8 mouse cellular contexts compared by ENCODE assay signal in genomic region chr12:77019708-77020511, GRCm38 (mm10). TPM values are rescaled to one million over a fixed set of nuclear protein-coding genes. Genes with fewer than 3 reads are reported as not detected.
DNase-seq lines count a peak whose midpoint lies in the region; ATAC-seq and TF ChIP-seq lines count a peak whose summit lies in the region.

No protein-coding gene starts in this region.

- no peak overlapping the region for H3K9ac ChIP-seq in hindbrain, postnatal 0 days (replicated peaks; ENCODE audit: low read length)
- no peak overlapping the region for H3K9ac ChIP-seq in hindbrain, embryonic 11.5 days (ENCODE audit: low read depth, low read length)

- H3K36me3 ChIP-seq in hindbrain, postnatal 0 days (ENCODE audit: insufficient read depth, low read length), result no peaks in the 10 kb centered on the region
- H3K36me3 ChIP-seq in hindbrain, embryonic 11.5 days (ENCODE audit: control insufficient read depth, insufficient read depth, low read length), result no peaks in the 10 kb centered on the region

- DNase-seq in hindbrain, postnatal 0 days (ENCODE audit: low spot score), result peak; percentile 84
- no peak for DNase-seq in hindbrain, embryonic 11.5 days (ENCODE audit: low spot score)
- peak; percentile 22 for DNase-seq in CD4-positive helper T cell, adult 2 months (ENCODE audit: low read depth, low spot score)
- peak; percentile 88 for DNase-seq in cerebellum, adult 11-12 months
- peak; percentile 70 for DNase-seq in gastrocnemius, adult 2 months
- peak; percentile 48 to 59 for DNase-seq in layer of hippocampus, postnatal 36 days
- DNase-seq in right cerebral cortex, postnatal 10 days (ENCODE audit: low spot score in 2 of 2), result peak; percentile 73 to 80
- DNase-seq in yolk sac, embryonic 10.5 days (ENCODE audit: low spot score), result no peak

- no peak overlapping the region for H3K4me3 ChIP-seq in hindbrain, postnatal 0 days (ENCODE audit: low read length)
- no peak overlapping the region for H3K4me3 ChIP-seq in hindbrain, embryonic 11.5 days (ENCODE audit: low read depth, low read length)
- H3K4me3 ChIP-seq in gastrocnemius, adult 2 months, result peak overlapping the region; percentile 55

- H3K27me3 ChIP-seq in hindbrain, postnatal 0 days (ENCODE audit: insufficient read depth, low read length), result no peaks in the 10 kb centered on the region
- peaks cover 3% of the 10 kb centered on the region; the same call in 1 of the 2 replicates for H3K27me3 ChIP-seq in hindbrain, embryonic 11.5 days (ENCODE audit: control insufficient read depth, insufficient read depth, low read length)

- H3K4me2 ChIP-seq in hindbrain, postnatal 0 days (ENCODE audit: low read depth, low read length), result no peak overlapping the region
- no peak overlapping the region for H3K4me2 ChIP-seq in hindbrain, embryonic 11.5 days (replicated peaks; ENCODE audit: low read depth, low read length)

- H3K4me1 ChIP-seq in hindbrain, postnatal 0 days (ENCODE audit: insufficient read depth, low read length), result 0 out of 2 replicates have a peak, but pooled peaks cover 3% of the 10 kb centered on the region
- no peaks in the 10 kb centered on the region; the same call in 1 of the 2 replicates for H3K4me1 ChIP-seq in hindbrain, embryonic 11.5 days (replicated peaks; ENCODE audit: control insufficient read depth, insufficient read depth, low read length)

- no peak overlapping the region for H3K27ac ChIP-seq in hindbrain, postnatal 0 days
- no peak overlapping the region for H3K27ac ChIP-seq in hindbrain, embryonic 11.5 days (ENCODE audit: low read depth, low read length)
- peak overlapping the region; percentile 67 for H3K27ac ChIP-seq in gastrocnemius, adult 2 months

- peak; percentile 95 for ATAC-seq in hindbrain, postnatal 0 days
- no peak for ATAC-seq in hindbrain, embryonic 11.5 days (ENCODE audit: low FRiP score)

- 51% methylated on average over 14 of the region's 14 CpGs for WGBS in hindbrain, postnatal 0 days
- 74% methylated on average over 14 of the region's 14 CpGs for WGBS in hindbrain, embryonic 11.5 days

- intact Hi-C loops in gastrocnemius, adult 2 months (cut with DNase I), result no loop called here

- peak; percentile 63 for TF ChIP-seq CTCF in hindbrain, postnatal 0 days (IDR thresholded peaks at IDR 0.05; ENCODE audit: low read depth)
- TF ChIP-seq CTCF in gastrocnemius, adult 2 months (IDR thresholded peaks at IDR 0.05), result peak; percentile 33; the same call in 1 of the 2 replicates

- no peaks in the 10 kb centered on the region for H3K9me3 ChIP-seq in hindbrain, postnatal 0 days (ENCODE audit: low read length)
- no peaks in the 10 kb centered on the region for H3K9me3 ChIP-seq in hindbrain, embryonic 11.5 days (ENCODE audit: control insufficient read depth, low read length)

RNA-seq across cellular contexts. Expression of gene Max, which starts 57.9 kb away (rescaled TPM):
- total RNA-seq in hindbrain, postnatal 0 days (2014; rRNA removed), result 44.0 and 60.1 TPM in 2 replicates
- polyA plus RNA-seq in hindbrain, postnatal 0 days (2015; fragmentation: Nextera tagmentation; extraction: Ambion mirVana), result 18.2 TPM in 2 replicates
- polyA plus RNA-seq in hindbrain, embryonic 11.5 days (2014; fragmentation: Nextera tagmentation; extraction: Ambion mirVana), result 36.9 and 48.4 TPM in 2 replicates
- 10 to 100 TPM; 40.4 to 43.8 TPM for total RNA-seq in gastrocnemius, adult 2 months (2021)
- total RNA-seq in layer of hippocampus, postnatal 36 days (2021), result 10 to 100 TPM; 72.0 to 76.5 TPM

Comparison
In these comparisons a context has a peak if more than half of its experiments do, and no peak if none do; other contexts are left out.
1. DNase-seq: peak in hindbrain, postnatal 0 days (single experiment), CD4-positive helper T cell, adult 2 months (single experiment), cerebellum, adult 11-12 months (single experiment), gastrocnemius, adult 2 months (single experiment), layer of hippocampus, postnatal 36 days (2 of 2) and right cerebral cortex, postnatal 10 days (2 of 2); none in hindbrain, embryonic 11.5 days (single experiment) and yolk sac, embryonic 10.5 days (single experiment).